Mouse (Mus musculus) intestine, embryonic 16.5 days (tissue): ENCODE data around the gene Sypl. TPM values are rescaled to one million over a fixed set of nuclear protein-coding genes. Genes with fewer than 3 reads are reported as not detected.

ENCODE experiments used
- ATAC-seq: fragments of 200-750 bp; cut with Nextera tagmentation; 2 replicates; pipeline ENCODE4 v1.8.0; 2017; ENCODE audit warnings: moderate TSS enrichment, moderate library complexity
- H3K27ac ChIP-seq: fragments of 300-500 bp; sonication (generic); 2 replicates; pipeline ENCODE4 v1.5.1; 2014; ENCODE audit warnings: mild to moderate bottlenecking, low read length
- H3K27me3 ChIP-seq: fragments of 300-500 bp; sonication (generic); replicated peaks from 2 replicates; pipeline ENCODE4 v1.6.1; 2014; ENCODE audit warnings: low read length, control low read depth, mixed read lengths; ENCODE audit not compliant: control insufficient read depth, insufficient read depth
- H3K36me3 ChIP-seq: fragments of 300-500 bp; sonication (generic); 2 replicates; pipeline ENCODE4 v1.6.1; 2014; ENCODE audit warnings: low read length, control low read depth; ENCODE audit not compliant: control insufficient read depth, insufficient read depth
- H3K4me1 ChIP-seq: fragments of 300-500 bp; sonication (generic); 2 replicates; pipeline ENCODE4 v1.6.1; 2014; ENCODE audit warnings: low read length, control low read depth, mixed read lengths; ENCODE audit not compliant: control insufficient read depth, insufficient read depth
- H3K4me2 ChIP-seq: fragments of 300-500 bp; sonication (generic); 2 replicates; pipeline ENCODE4 v1.6.1; 2014; ENCODE audit warnings: low read depth, low read length, control low read depth
- H3K4me3 ChIP-seq: fragments of 300-500 bp; sonication (generic); 2 replicates; pipeline ENCODE4 v1.5.1; 2014; ENCODE audit warnings: mild to moderate bottlenecking, low read length
- H3K9ac ChIP-seq: fragments of 300-500 bp; sonication (generic); 2 replicates; pipeline ENCODE4 v1.6.1; 2014; ENCODE audit warnings: low read depth, low read length
- H3K9me3 ChIP-seq: fragments of 300-500 bp; sonication (generic); 2 replicates; pipeline ENCODE4 v1.6.1; 2016; ENCODE audit warnings: low read length, control low read depth; ENCODE audit not compliant: control insufficient read depth
- WGBS: fragments of 180-500 bp; shearing (Covaris S2); extraction: QIAGEN DNeasy Blood & Tissue Kit; methylation state at CpG from one replicate; pipeline ENCODE4 v1.1.7; 2014; 5-methylcytosine and 5-hydroxymethylcytosine counted together
- polyA plus RNA-seq: library from polyadenylated mRNA; unstranded; fragments of >200 nt; fragmentation: Nextera tagmentation; extraction: Ambion mirVana; gene quantifications from 2 replicates; pipeline ENCODE4 v1.2.1, GENCODE M21; 2015

Sypl gene
- polyA plus RNA-seq, 1 experiment from 2014 or later, result 172 TPM

- H3K4me2 ChIP-seq, result peak overlapping the region; percentile 72
- no peaks in the 10 kb centered on the region for H3K36me3 ChIP-seq
- H3K9ac ChIP-seq, result peak overlapping the region; percentile 85
- H3K27ac ChIP-seq, result peak overlapping the region; percentile 99
- H3K27me3 ChIP-seq, result no peaks in the 10 kb centered on the region
- H3K4me1 ChIP-seq, result peaks cover 18% of the 10 kb centered on the region; the same call in 1 of the 2 replicates
- WGBS, result 2% methylated on average over 8 of the region's 8 CpGs
- ATAC-seq, result no peak
- no peaks in the 10 kb centered on the region for H3K9me3 ChIP-seq
- H3K4me3 ChIP-seq, result peak overlapping the region; percentile 81
Observed at GRCm38 (mm10) chr12:32955037-32955436, 1.3 kb downstream of the Sypl start.

- Histone ChIP-seq H3K27ac (no peak overlapping the region), H3K9ac (no peak overlapping the region), H3K4me1 (peaks cover 32% of the 10 kb centered on the region), H3K36me3 (no peaks in the 10 kb centered on the region), H3K9me3 (no peaks in the 10 kb centered on the region), H3K4me3 (no peak overlapping the region), H3K27me3 (no peaks in the 10 kb centered on the region), H3K4me2 (no peak overlapping the region)
- no peak for ATAC-seq
- 55% methylated on average over 2 of the region's 2 CpGs for WGBS
Observed at GRCm38 (mm10) chr12:32957211-32957610, 3.5 kb downstream of the Sypl start.

- Histone ChIP-seq H3K36me3 (no peaks in the 10 kb centered on the region), H3K27me3 (no peaks in the 10 kb centered on the region), H3K4me2 (no peak overlapping the region), H3K9me3 (no peaks in the 10 kb centered on the region), H3K9ac (no peak overlapping the region), H3K4me1 (peaks cover 24% of the 10 kb centered on the region), H3K4me3 (no peak overlapping the region), H3K27ac (no peak overlapping the region)
- peak; percentile 21; the same call in 1 of the 2 replicates for ATAC-seq
Observed at GRCm38 (mm10) chr12:32962132-32962531, 8.4 kb downstream of the Sypl start.

GRCm38 (mm10) chr12:32963858-32964257, 10.2 kb downstream of the Sypl start:
- Histone ChIP-seq H3K9ac (no peak overlapping the region), H3K9me3 (no peaks in the 10 kb centered on the region), H3K4me1 (peaks cover 22% of the 10 kb centered on the region), H3K36me3 (no peaks in the 10 kb centered on the region), H3K4me3 (no peak overlapping the region), H3K4me2 (no peak overlapping the region), H3K27ac (no peak overlapping the region), H3K27me3 (no peaks in the 10 kb centered on the region)
- no peak for ATAC-seq
- WGBS, result 74% methylated on average over 4 of the region's 4 CpGs

- Histone ChIP-seq H3K27ac (no peak overlapping the region), H3K4me2 (no peak overlapping the region), H3K36me3 (no peaks in the 10 kb centered on the region), H3K27me3 (no peaks in the 10 kb centered on the region), H3K4me3 (no peak overlapping the region), H3K9ac (no peak overlapping the region), H3K4me1 (no peaks in the 10 kb centered on the region), H3K9me3 (no peaks in the 10 kb centered on the region)
- WGBS, result 91% methylated on average over 1 of the region's 1 CpGs
- ATAC-seq, result no peak
Observed at GRCm38 (mm10) chr12:32972287-32972686, 18.6 kb downstream of the Sypl start.

- no peak overlapping the region for H3K9ac ChIP-seq
- no peaks in the 10 kb centered on the region for H3K27me3 ChIP-seq
- no peak for ATAC-seq
- H3K9me3 ChIP-seq, result no peaks in the 10 kb centered on the region
- no peak overlapping the region for H3K4me2 ChIP-seq
- H3K36me3 ChIP-seq, result no peaks in the 10 kb centered on the region
- H3K27ac ChIP-seq, result no peak overlapping the region
- no peaks in the 10 kb centered on the region for H3K4me1 ChIP-seq
- no peak overlapping the region for H3K4me3 ChIP-seq
Observed at GRCm38 (mm10) chr12:32974893-32975292, 21.2 kb downstream of the Sypl start.

GRCm38 (mm10) chr12:32975501-32975900, 21.8 kb downstream of the Sypl start:
- H3K27ac ChIP-seq, result no peak overlapping the region
- no peak for ATAC-seq
- H3K27me3 ChIP-seq, result no peaks in the 10 kb centered on the region
- H3K4me1 ChIP-seq, result no peaks in the 10 kb centered on the region
- H3K4me2 ChIP-seq, result no peak overlapping the region
- 68% methylated on average over 3 of the region's 3 CpGs for WGBS
- no peaks in the 10 kb centered on the region for H3K36me3 ChIP-seq
- no peak overlapping the region for H3K4me3 ChIP-seq
- no peak overlapping the region for H3K9ac ChIP-seq
- no peaks in the 10 kb centered on the region for H3K9me3 ChIP-seq

- Histone ChIP-seq H3K4me2 (no peak overlapping the region), H3K36me3 (no peaks in the 10 kb centered on the region), H3K9ac (no peak overlapping the region), H3K27me3 (no peaks in the 10 kb centered on the region), H3K27ac (no peak overlapping the region), H3K9me3 (no peaks in the 10 kb centered on the region), H3K4me3 (no peak overlapping the region), H3K4me1 (no peaks in the 10 kb centered on the region)
- no peak for ATAC-seq
- 83% methylated on average over 1 of the region's 1 CpGs for WGBS
Observed at GRCm38 (mm10) chr12:32982631-32983030, 28.9 kb downstream of the Sypl start.

GRCm38 (mm10) chr12:32983081-32983480, 29.4 kb downstream of the Sypl start:
- H3K4me3 ChIP-seq, result no peak overlapping the region
- H3K9ac ChIP-seq, result no peak overlapping the region
- no peaks in the 10 kb centered on the region for H3K4me1 ChIP-seq
- no peaks in the 10 kb centered on the region for H3K27me3 ChIP-seq
- no peak overlapping the region for H3K27ac ChIP-seq
- 96% methylated on average over 1 of the region's 1 CpGs for WGBS
- no peaks in the 10 kb centered on the region for H3K9me3 ChIP-seq
- ATAC-seq, result no peak
- no peak overlapping the region for H3K4me2 ChIP-seq
- H3K36me3 ChIP-seq, result no peaks in the 10 kb centered on the region

- Histone ChIP-seq H3K4me1 (no peaks in the 10 kb centered on the region), H3K4me2 (no peak overlapping the region), H3K36me3 (no peaks in the 10 kb centered on the region), H3K27ac (no peak overlapping the region), H3K27me3 (no peaks in the 10 kb centered on the region), H3K4me3 (no peak overlapping the region), H3K9me3 (no peaks in the 10 kb centered on the region), H3K9ac (no peak overlapping the region)
- 51% methylated on average over 1 of the region's 1 CpGs for WGBS
- no peak for ATAC-seq
Observed at GRCm38 (mm10) chr12:32986284-32986683, 32.6 kb downstream of the Sypl start.
